Mouse (Mus musculus): ENCODE data around the gene Zcchc13. TPM values are rescaled to one million over a fixed set of nuclear protein-coding genes. Genes with fewer than 3 reads are reported as not detected.
A peak's percentile ranks its signal among the peaks of the same experiment; 100 is the strongest.

The Zcchc13 gene
- not detected for total RNA-seq (2021)

DNA sequence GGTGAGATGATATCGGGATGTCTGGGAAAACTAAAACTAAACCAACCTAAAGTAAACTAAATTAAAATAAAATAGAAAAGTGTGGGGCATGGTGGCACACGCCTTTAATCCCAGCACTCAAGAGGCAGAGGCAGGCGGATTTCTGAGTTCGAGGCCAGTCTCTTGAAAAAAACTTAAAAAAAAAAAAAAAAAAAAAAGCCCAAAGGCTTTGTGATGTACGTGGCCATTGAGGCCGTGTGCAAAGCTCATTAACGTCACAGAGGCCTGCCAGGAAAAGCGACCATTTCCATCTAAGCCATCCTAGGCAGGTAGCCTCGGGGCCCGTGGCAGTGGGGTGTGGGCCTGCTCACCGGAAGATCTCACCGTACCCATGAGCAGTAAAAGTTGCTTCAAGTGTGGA, at the start of gene Zcchc13:
Gene Zcchc13, plus strand, starts transcription at position 284 of the 400 bp plus-strand sequence.
- no peak for DNase-seq (ENCODE audit: extremely low spot score in 1 of 2, low spot score in 1 of 2)

- no peak for DNase-seq (ENCODE audit: extremely low spot score in 1 of 2, low spot score in 1 of 2)
Observed at GRCm38 (mm10) chrX:103584262-103584661, 46.1 kb upstream of the Zcchc13 start.

GRCm38 (mm10) chrX:103592056-103592455, 38.3 kb upstream of the Zcchc13 start:
- DNase-seq (ENCODE audit: extremely low spot score in 1 of 2, low spot score in 1 of 2) = no peak

GRCm38 (mm10) chrX:103602553-103602952, 27.8 kb upstream of the Zcchc13 start:
- no peak for DNase-seq (ENCODE audit: extremely low spot score in 1 of 2, low spot score in 1 of 2)

DNA sequence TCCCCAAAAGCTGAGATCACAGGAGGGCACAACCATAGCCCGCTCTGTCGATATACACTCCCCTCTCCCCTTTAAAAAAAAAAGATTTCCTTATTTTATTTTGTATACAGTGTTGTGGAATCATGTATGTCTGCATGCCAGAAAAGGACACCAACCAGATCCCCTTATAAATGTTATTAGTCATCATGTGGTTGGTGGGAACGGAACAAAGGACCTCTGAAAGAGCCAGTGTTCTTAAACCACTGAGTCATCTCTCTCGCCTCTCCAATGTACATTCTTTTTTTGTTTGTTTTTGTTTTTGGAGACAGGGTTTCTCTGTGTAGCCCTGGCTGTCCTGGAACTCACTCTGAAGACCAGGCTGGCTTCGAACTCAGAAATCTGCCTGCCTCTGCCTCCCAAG, 26.2 kb upstream of the Zcchc13 start:
- no peak for DNase-seq (ENCODE audit: extremely low spot score in 1 of 2, low spot score in 1 of 2)

GRCm38 (mm10) chrX:103605473-103605872, 24.9 kb upstream of the Zcchc13 start:
- no peak for DNase-seq (ENCODE audit: extremely low spot score in 1 of 2, low spot score in 1 of 2)

DNA sequence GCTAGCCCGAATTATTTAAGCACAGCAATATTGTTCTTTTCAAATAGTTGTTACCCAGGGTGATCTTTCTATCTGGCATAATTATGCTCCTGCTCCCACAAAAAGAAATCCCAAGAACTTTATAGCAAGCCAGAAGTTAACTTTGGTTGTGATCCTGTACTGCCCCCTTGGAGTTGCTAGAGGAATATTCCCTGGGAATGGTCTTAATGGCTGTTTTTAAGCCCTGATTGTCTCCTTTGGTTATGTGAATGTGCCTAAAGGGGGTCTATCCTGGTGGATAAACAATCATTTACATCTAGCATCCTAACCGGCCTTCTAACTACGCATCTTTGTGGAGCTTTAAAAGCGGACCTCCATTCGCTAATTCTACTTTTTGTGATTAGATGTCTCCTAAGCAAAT, 20.0 kb upstream of the Zcchc13 start:
- DNase-seq (ENCODE audit: extremely low spot score in 1 of 2, low spot score in 1 of 2) = no peak

GRCm38 (mm10) chrX:103611462-103611861, 18.9 kb upstream of the Zcchc13 start:
- DNase-seq (ENCODE audit: extremely low spot score in 1 of 2, low spot score in 1 of 2) = no peak

DNA sequence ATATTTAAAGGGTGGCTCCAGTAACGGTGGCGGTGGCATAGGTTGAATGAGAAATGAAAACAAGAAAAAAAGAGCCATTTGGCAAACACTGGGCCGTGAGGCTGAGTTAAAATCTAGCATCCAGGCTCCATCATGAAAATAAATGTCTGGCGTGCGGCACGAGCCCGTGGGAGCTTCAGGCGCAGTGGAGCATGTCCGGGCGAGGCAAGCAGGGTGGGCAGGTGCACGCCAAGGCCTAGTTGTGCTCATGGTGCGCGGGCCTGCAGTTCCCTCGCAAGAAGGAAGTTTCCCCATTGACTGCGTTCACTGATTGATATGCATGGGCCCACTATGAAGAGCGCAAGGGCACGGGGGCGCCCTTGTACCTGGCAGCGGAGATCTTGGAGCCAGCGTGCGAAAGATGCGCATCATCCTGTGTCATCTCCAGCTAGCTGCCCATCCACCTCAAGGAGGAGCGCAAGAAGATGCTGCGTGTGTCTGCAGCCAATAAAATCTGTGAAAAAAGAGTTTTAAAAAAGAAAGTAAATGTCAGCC, 15.6 kb upstream of the Zcchc13 start:
- no peak for DNase-seq (ENCODE audit: extremely low spot score in 1 of 2, low spot score in 1 of 2)

DNA sequence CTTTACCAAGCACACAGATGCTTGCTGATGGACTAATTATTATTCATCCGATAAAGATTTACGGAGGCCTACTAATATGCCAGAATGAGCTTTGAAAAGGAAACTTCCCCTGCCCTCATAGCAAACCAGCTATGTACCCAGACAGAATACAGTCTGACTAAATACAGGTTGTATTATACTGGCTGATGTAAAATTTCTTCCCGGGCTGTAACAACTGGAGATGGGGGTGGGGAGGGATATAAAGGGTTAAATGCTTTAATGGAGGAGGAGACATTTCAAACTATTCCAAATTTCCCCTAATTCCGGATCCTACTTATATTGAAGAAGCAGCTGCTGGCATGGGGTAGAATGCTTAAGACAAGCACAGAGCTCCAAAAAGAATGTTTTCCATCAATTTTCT, 14.9 kb upstream of the Zcchc13 start:
- DNase-seq (ENCODE audit: extremely low spot score in 1 of 2, low spot score in 1 of 2) = no peak

DNA sequence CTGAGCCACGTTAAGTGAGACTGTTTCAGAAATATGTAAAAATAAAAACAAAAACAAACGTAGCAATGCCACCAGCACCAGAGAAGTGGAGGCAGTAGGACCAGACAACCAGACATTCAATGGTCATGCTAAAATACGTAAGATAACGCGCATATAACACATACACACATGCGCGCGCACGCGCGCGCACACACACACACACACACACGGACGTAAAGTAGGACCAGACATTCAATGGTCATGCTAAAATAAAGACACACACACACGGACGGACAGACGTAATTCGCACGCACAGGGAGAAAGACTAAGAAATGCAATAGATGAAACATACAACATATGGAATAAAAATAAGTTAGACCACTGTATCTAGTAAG, 14.2 kb upstream of the Zcchc13 start:
- peak in 1 of 2 experiments; percentile 31 for DNase-seq (ENCODE audit: extremely low spot score in 1 of 2, low spot score in 1 of 2)

DNA sequence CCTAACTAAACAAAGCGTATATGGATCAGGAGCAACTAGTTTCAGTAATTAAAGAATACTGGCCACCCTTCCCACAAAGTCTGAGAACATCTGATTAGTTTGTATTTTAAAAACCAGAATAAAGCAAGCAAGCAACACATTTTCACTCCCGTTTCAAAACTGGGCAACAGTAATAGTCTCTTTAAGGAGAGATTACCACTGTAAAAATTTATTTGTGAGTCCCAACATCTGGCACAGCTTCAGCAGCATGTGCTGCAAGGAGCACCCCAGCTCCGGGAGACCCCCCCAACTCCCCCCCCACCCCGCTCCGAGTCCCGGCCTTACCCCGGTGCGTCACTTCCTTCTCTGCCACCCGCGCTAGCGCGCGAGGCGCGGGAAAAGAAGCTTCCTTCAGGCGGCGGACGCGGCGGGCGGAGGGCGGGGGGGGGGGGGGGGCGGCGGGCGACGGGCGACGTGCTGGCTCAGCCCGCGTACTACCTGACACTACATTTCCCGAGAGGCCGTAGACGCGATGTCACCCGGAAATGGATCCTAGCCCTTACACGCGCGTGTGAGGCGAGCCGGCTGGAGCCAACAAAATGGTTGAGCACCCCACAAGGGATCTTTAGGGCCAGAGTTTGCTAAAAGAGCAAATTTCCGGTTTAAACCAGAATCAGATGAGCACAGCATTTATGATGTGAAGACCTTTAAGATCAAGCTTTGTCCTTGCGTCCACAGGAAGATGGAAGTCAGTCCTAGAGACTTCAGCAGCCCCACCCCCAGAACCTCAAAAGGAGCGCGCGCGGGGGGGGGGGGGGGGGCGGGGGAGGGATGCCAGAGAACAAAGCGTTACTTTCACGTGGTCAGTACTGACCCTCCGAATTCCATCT, 13.6 kb upstream of the Zcchc13 start:
- peak; percentile 61 to 62 for DNase-seq (ENCODE audit: extremely low spot score in 1 of 2, low spot score in 1 of 2)

DNA sequence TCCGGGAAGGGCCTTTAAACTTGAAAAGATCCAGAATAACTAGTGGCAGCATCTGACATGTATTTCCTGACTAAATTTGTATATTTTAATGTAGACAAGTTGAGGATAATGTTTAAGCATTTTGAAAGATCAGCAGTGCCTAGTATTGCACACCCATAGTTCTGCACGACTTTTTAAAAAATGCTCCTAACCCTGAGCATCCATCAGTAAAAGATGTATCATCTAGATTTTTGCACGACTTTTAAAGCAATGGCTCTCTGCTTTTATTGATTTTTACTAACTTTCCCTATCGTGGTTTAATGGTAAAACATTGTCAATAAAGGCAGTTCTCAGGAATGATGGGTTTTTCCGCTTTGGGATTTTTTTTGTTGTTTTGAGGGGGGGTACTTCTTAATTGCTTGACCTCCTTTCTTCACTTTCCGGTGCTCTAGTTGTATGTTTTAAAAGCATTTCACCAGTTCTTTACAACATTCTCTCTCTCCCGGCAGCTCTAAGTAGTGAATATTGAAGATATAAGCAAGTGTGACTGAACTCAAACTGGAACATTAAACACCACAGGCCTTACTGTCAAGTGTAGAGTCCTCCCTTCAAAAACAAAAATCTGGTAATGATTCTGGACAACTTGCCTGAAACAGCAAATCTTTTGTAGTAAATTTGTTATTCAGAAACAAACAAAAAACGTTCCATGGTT, 12.8 kb upstream of the Zcchc13 start:
- no peak for DNase-seq (ENCODE audit: extremely low spot score in 1 of 2, low spot score in 1 of 2)

DNA sequence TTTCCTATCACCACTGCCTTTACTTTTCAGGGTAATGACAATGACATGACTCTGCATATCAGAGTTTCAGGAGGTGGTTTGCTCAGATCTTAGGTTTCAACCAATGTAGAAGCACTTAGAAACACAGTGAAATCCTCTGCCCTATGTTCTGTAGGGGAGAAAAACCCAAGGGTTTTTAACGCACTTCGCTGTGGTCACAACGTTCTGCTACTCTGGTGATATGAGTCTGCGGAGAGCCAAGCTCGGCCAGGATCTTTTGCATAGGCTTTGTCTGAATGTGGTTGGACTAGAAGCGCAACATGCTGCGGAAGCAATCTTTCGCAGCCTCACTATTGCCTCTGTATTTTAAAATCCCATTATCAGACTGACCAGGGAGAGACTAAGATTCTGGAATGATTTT, 8.6 kb upstream of the Zcchc13 start:
- no peak for DNase-seq (ENCODE audit: extremely low spot score in 1 of 2, low spot score in 1 of 2)

- DNase-seq (ENCODE audit: extremely low spot score in 1 of 2, low spot score in 1 of 2) = peak; percentile 80 to 91
Observed at GRCm38 (mm10) chrX:103622260-103622934, 8.0 kb upstream of the Zcchc13 start.

GRCm38 (mm10) chrX:103622935-103623280, 7.5 kb upstream of the Zcchc13 start:
- no peak for DNase-seq (ENCODE audit: extremely low spot score in 1 of 2, low spot score in 1 of 2)

GRCm38 (mm10) chrX:103623411-103623845, 7.0 kb upstream of the Zcchc13 start:
- DNase-seq (ENCODE audit: extremely low spot score in 1 of 2, low spot score in 1 of 2) = peak; percentile 43 to 45

DNA sequence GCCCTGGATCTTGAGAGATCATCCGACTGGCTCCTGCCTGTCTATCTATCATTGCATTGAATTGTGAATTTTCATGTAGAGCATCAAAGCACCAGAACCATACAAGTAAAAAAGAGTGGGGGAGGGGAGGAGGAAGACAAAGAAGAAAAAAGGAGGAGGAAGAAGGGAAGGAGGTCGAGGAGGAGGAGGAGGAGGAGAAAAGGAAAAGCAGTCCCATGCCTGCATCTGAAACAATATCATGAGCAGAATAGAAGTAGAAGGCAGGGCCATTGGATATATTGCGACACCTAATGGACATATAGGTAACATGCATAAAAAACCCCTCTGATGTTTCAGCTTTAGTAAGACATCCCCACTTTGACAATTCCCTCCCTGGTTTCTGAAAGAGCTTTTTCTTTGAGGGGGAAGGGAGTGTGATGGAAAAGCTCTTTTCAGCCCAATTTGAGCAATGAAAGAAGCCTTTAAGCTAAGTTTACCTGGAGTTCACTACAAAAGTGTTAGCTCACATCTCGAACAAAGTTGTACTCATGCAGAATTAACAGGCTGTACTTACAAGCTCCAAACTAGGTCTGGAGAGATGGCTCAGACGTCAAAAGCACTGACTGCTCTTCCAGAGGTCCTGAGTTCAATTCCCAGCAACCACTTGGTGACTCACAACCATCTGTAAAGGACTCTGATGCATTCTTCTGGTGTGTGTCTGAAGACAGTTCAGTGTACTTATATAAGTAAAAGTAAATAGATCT, 5.8 kb upstream of the Zcchc13 start:
- no peak for DNase-seq (ENCODE audit: extremely low spot score in 1 of 2, low spot score in 1 of 2)

DNA sequence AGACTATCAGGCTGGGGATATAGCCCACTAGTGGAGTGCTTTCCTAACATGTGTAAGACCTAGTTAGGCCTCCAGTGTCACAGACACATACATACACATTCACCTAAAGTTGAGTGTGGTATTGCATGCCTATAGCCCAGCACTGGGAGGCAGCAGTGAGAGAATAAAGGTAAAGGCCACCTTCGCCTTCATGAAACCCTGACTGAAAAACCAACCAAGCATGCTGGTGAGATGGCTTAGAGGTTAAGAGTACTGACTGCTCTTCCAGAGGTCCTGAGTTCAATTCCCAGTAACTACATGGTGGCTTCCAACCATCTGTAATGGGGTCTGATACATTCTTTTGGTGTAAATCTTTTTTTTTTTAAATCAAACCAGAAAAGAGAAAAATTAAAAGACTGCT, 1.5 kb upstream of the Zcchc13 start:
- no peak for DNase-seq (ENCODE audit: extremely low spot score in 1 of 2, low spot score in 1 of 2)

GRCm38 (mm10) chrX:103633895-103634294, 3.5 kb downstream of the Zcchc13 start:
- no peak for DNase-seq (ENCODE audit: extremely low spot score in 1 of 2, low spot score in 1 of 2)
